ENCODE assay signal across 8 mouse cellular contexts in genomic region chr9:107570016-107570415, GRCm38 (mm10). TPM values are rescaled to one million over a fixed set of nuclear protein-coding genes. Genes with fewer than 3 reads are reported as not detected.
DNase-seq lines count a peak whose midpoint lies in the region; ATAC-seq and TF ChIP-seq lines count a peak whose summit lies in the region.

No protein-coding gene starts in this region.

- ATAC-seq in embryonic facial prominence, embryonic 12.5 days (ENCODE audit: insufficient number of reproducible peaks, insufficient read depth, low FRiP score, low TSS enrichment): no peak
- no peak for ATAC-seq in hindbrain, postnatal 0 days
- ATAC-seq in midbrain, embryonic 16.5 days: no peak

- peak overlapping the region; percentile 86 for H3K4me2 ChIP-seq in embryonic facial prominence, embryonic 12.5 days (replicated peaks)
- H3K4me2 ChIP-seq in hindbrain, postnatal 0 days (ENCODE audit: low read depth, low read length): peak overlapping the region; percentile 83
- H3K4me2 ChIP-seq in midbrain, embryonic 16.5 days (ENCODE audit: low read length): peak overlapping the region; percentile 93

- no peaks in the 10 kb centered on the region for H3K27me3 ChIP-seq in embryonic facial prominence, embryonic 12.5 days
- H3K27me3 ChIP-seq in hindbrain, postnatal 0 days (ENCODE audit: insufficient read depth, low read length): no peaks in the 10 kb centered on the region
- no peaks in the 10 kb centered on the region for H3K27me3 ChIP-seq in midbrain, embryonic 16.5 days (ENCODE audit: control insufficient read depth, insufficient read depth, low read depth, low read length)

- H3K9ac ChIP-seq in embryonic facial prominence, embryonic 12.5 days: peak overlapping the region; percentile 84
- peak overlapping the region; percentile 75 for H3K9ac ChIP-seq in hindbrain, postnatal 0 days (replicated peaks; ENCODE audit: low read length)
- peak overlapping the region; percentile 88 for H3K9ac ChIP-seq in midbrain, embryonic 16.5 days (ENCODE audit: low read depth, low read length)

- H3K4me1 ChIP-seq in embryonic facial prominence, embryonic 12.5 days: peaks cover 32% of the 10 kb centered on the region
- H3K4me1 ChIP-seq in hindbrain, postnatal 0 days (ENCODE audit: insufficient read depth, low read length): peaks cover 21% of the 10 kb centered on the region
- peaks cover 36% of the 10 kb centered on the region for H3K4me1 ChIP-seq in midbrain, embryonic 16.5 days (ENCODE audit: control insufficient read depth, insufficient read depth, low read length)

- H3K4me3 ChIP-seq in layer of hippocampus, adult 2 months: peak overlapping the region; percentile 91
- peak overlapping the region; percentile 89 for H3K4me3 ChIP-seq in embryonic facial prominence, embryonic 12.5 days
- peak overlapping the region; percentile 82 for H3K4me3 ChIP-seq in hindbrain, postnatal 0 days (ENCODE audit: low read length)
- peak overlapping the region; percentile 84 for H3K4me3 ChIP-seq in midbrain, embryonic 16.5 days (ENCODE audit: low read depth, low read length)

- 47% methylated on average over 13 of the region's 13 CpGs for WGBS in embryonic facial prominence, embryonic 12.5 days
- 45% methylated on average over 13 of the region's 13 CpGs for WGBS in hindbrain, postnatal 0 days
- 42% methylated on average over 13 of the region's 13 CpGs for WGBS in midbrain, embryonic 16.5 days

- no peak for TF ChIP-seq CTCF in layer of hippocampus, adult 2 months (conservative IDR thresholded peaks at IDR 0.05)
- TF ChIP-seq CTCF in hindbrain, postnatal 0 days (IDR thresholded peaks at IDR 0.05; ENCODE audit: low read depth): no peak

- H3K27ac ChIP-seq in layer of hippocampus, adult 2 months: no peak overlapping the region; the same call in 1 of the 2 replicates
- H3K27ac ChIP-seq in embryonic facial prominence, embryonic 12.5 days: peak overlapping the region; percentile 88
- H3K27ac ChIP-seq in hindbrain, postnatal 0 days: peak overlapping the region; percentile 86; the same call in 1 of the 2 replicates
- peak overlapping the region; percentile 92 for H3K27ac ChIP-seq in midbrain, embryonic 16.5 days (ENCODE audit: low read length)

- H3K9me3 ChIP-seq in embryonic facial prominence, embryonic 12.5 days: no peaks in the 10 kb centered on the region
- no peaks in the 10 kb centered on the region for H3K9me3 ChIP-seq in hindbrain, postnatal 0 days (ENCODE audit: low read length)
- H3K9me3 ChIP-seq in midbrain, embryonic 16.5 days (replicated peaks; ENCODE audit: control insufficient read depth, low read length, poor library complexity, severe bottlenecking): no peaks in the 10 kb centered on the region

- peaks cover 53% of the 10 kb centered on the region for H3K36me3 ChIP-seq in embryonic facial prominence, embryonic 12.5 days
- H3K36me3 ChIP-seq in hindbrain, postnatal 0 days (ENCODE audit: insufficient read depth, low read length): peaks cover 28% of the 10 kb centered on the region; the same call in 1 of the 2 replicates
- H3K36me3 ChIP-seq in midbrain, embryonic 16.5 days (ENCODE audit: control insufficient read depth, insufficient read depth, low read length): peaks cover 14% of the 10 kb centered on the region; the same call in 1 of the 2 replicates

- DNase-seq in layer of hippocampus, adult 2 months (ENCODE audit: low spot score in 2 of 2): no peak
- no peak for DNase-seq in layer of hippocampus, postnatal 25 days (ENCODE audit: extremely low spot score in 1 of 2, low spot score in 1 of 2)
- DNase-seq in hindbrain, postnatal 0 days (ENCODE audit: low spot score): no peak
- DNase-seq in right cerebral cortex, postnatal 4 days: no peak
- DNase-seq in urinary bladder, postnatal 4 days (ENCODE audit: low spot score in 2 of 2): no peak
- no peak for DNase-seq in spleen, postnatal 36 days (ENCODE audit: low spot score in 2 of 2)

RNA-seq across cellular contexts. Expression of gene Hyal2, which starts 2.3 kb away (rescaled TPM):
- total RNA-seq in layer of hippocampus, adult 2 months (2021): 10 to 100 TPM; 11.5 to 16.9 TPM
- 10 to 100 TPM; 13.2 to 17.8 TPM for total RNA-seq in layer of hippocampus, postnatal 25 days (2021)
- 132 and 134 TPM in 2 replicates for polyA plus RNA-seq in embryonic facial prominence, embryonic 12.5 days (2016; fragmentation: Nextera tagmentation; extraction: Ambion mirVana)
- 59.8 and 75.3 TPM in 2 replicates for total RNA-seq in hindbrain, postnatal 0 days (2014; rRNA removed)
- 39.8 and 40.6 TPM in 2 replicates for polyA plus RNA-seq in hindbrain, postnatal 0 days (2015; fragmentation: Nextera tagmentation; extraction: Ambion mirVana)
- polyA plus RNA-seq in midbrain, embryonic 16.5 days (2015; fragmentation: Nextera tagmentation; extraction: Ambion mirVana): 69.6 and 74.9 TPM in 2 replicates

RNA-seq across cellular contexts. Expression of gene Hyal1, which starts 6.7 kb away (rescaled TPM):
- total RNA-seq in layer of hippocampus, adult 2 months (2021): 1 to 10 TPM; 6.9 to 7.6 TPM
- total RNA-seq in layer of hippocampus, postnatal 25 days (2021): 1 to 10 TPM; 6.4 to 8.0 TPM
- polyA plus RNA-seq in embryonic facial prominence, embryonic 12.5 days (2016; fragmentation: Nextera tagmentation; extraction: Ambion mirVana): 12.2 and 13.2 TPM in 2 replicates
- total RNA-seq in hindbrain, postnatal 0 days (2014; rRNA removed): 3.4 and 7.7 TPM in 2 replicates
- 3.3 and 4.9 TPM in 2 replicates for polyA plus RNA-seq in hindbrain, postnatal 0 days (2015; fragmentation: Nextera tagmentation; extraction: Ambion mirVana)
- polyA plus RNA-seq in midbrain, embryonic 16.5 days (2015; fragmentation: Nextera tagmentation; extraction: Ambion mirVana): 7.2 TPM in 2 replicates

RNA-seq across cellular contexts. Expression of gene Tusc2, which starts 7.0 kb away (rescaled TPM):
- 10 to 100 TPM; 77.2 to 83.1 TPM for total RNA-seq in layer of hippocampus, adult 2 months (2021)
- 10 to 100 TPM; 71.1 to 76.0 TPM for total RNA-seq in layer of hippocampus, postnatal 25 days (2021)
- polyA plus RNA-seq in embryonic facial prominence, embryonic 12.5 days (2016; fragmentation: Nextera tagmentation; extraction: Ambion mirVana): 54.1 and 54.8 TPM in 2 replicates
- 128 and 142 TPM in 2 replicates for total RNA-seq in hindbrain, postnatal 0 days (2014; rRNA removed)
- polyA plus RNA-seq in hindbrain, postnatal 0 days (2015; fragmentation: Nextera tagmentation; extraction: Ambion mirVana): 115 and 119 TPM in 2 replicates
- polyA plus RNA-seq in midbrain, embryonic 16.5 days (2015; fragmentation: Nextera tagmentation; extraction: Ambion mirVana): 123 and 127 TPM in 2 replicates

RNA-seq across cellular contexts. Expression of gene Naa80, which starts 8.7 kb away (rescaled TPM):
- total RNA-seq in layer of hippocampus, adult 2 months (2021): 10 to 100 TPM; 10.9 to 12.6 TPM
- 10 to 100 TPM; 11.3 to 13.3 TPM for total RNA-seq in layer of hippocampus, postnatal 25 days (2021)
- 15.0 and 15.4 TPM in 2 replicates for polyA plus RNA-seq in embryonic facial prominence, embryonic 12.5 days (2016; fragmentation: Nextera tagmentation; extraction: Ambion mirVana)
- 29.9 and 32.8 TPM in 2 replicates for total RNA-seq in hindbrain, postnatal 0 days (2014; rRNA removed)
- 17.8 and 19.4 TPM in 2 replicates for polyA plus RNA-seq in hindbrain, postnatal 0 days (2015; fragmentation: Nextera tagmentation; extraction: Ambion mirVana)
- 14.9 and 18.6 TPM in 2 replicates for polyA plus RNA-seq in midbrain, embryonic 16.5 days (2015; fragmentation: Nextera tagmentation; extraction: Ambion mirVana)

RNA-seq across cellular contexts. Expression of gene Hyal3, which starts 10.6 kb away (rescaled TPM):
- 1 to 10 TPM; 2.0 to 2.1 TPM for total RNA-seq in layer of hippocampus, adult 2 months (2021)
- 1 to 10 TPM; 1.4 to 1.9 TPM for total RNA-seq in layer of hippocampus, postnatal 25 days (2021)
- polyA plus RNA-seq in embryonic facial prominence, embryonic 12.5 days (2016; fragmentation: Nextera tagmentation; extraction: Ambion mirVana): 1.4 and 1.5 TPM in 2 replicates
- total RNA-seq in hindbrain, postnatal 0 days (2014; rRNA removed): 3.3 and 4.9 TPM in 2 replicates
- polyA plus RNA-seq in hindbrain, postnatal 0 days (2015; fragmentation: Nextera tagmentation; extraction: Ambion mirVana): 1.7 and 1.9 TPM in 2 replicates
- polyA plus RNA-seq in midbrain, embryonic 16.5 days (2015; fragmentation: Nextera tagmentation; extraction: Ambion mirVana): 2.0 and 2.4 TPM in 2 replicates
